Mouse (Mus musculus) hindbrain, postnatal 0 days (tissue): ENCODE data around the gene Pik3c2g. TPM values are rescaled to one million over a fixed set of nuclear protein-coding genes. Genes with fewer than 3 reads are reported as not detected.

Experiments
- ATAC-seq: fragments of 200-750 bp; cut with Nextera tagmentation; 2 replicates; pipeline ENCODE4 v1.8.0; 2017; ENCODE audit warnings: mild to moderate bottlenecking, moderate TSS enrichment, moderate library complexity
- DNase-seq: peaks from one replicate; pipeline ENCODE4 v3.0.0-alpha.2; 2015; ENCODE audit warnings: low spot score
- H3K27ac ChIP-seq: fragments of 300-500 bp; sonication (generic); 2 replicates; pipeline ENCODE4 v1.5.1; 2014; ENCODE audit warnings: mild to moderate bottlenecking
- H3K27me3 ChIP-seq: fragments of 300-500 bp; sonication (generic); 2 replicates; pipeline ENCODE4 v1.6.1; 2014; ENCODE audit warnings: low read length, mixed read lengths; ENCODE audit not compliant: insufficient read depth
- H3K36me3 ChIP-seq: fragments of 300-500 bp; sonication (generic); 2 replicates; pipeline ENCODE4 v1.6.1; 2014; ENCODE audit warnings: low read length, mixed read lengths; ENCODE audit not compliant: insufficient read depth
- H3K4me1 ChIP-seq: fragments of 300-500 bp; sonication (generic); 2 replicates; pipeline ENCODE4 v1.6.1; 2014; ENCODE audit warnings: antibody characterized with exemption, low read length, mixed read lengths; ENCODE audit not compliant: insufficient read depth
- H3K4me2 ChIP-seq: fragments of 300-500 bp; sonication (generic); 2 replicates; pipeline ENCODE4 v1.6.1; 2014; ENCODE audit warnings: low read depth, mild to moderate bottlenecking, low read length, moderate library complexity, mixed read lengths
- H3K4me3 ChIP-seq: fragments of 300-500 bp; sonication (generic); 2 replicates; pipeline ENCODE4 v1.5.1; 2014; ENCODE audit warnings: low read length
- H3K9ac ChIP-seq: fragments of 300-500 bp; sonication (generic); replicated peaks from 2 replicates; pipeline ENCODE4 v1.6.1; 2014; ENCODE audit warnings: mild to moderate bottlenecking, low read length, moderate library complexity, mixed read lengths
- H3K9me3 ChIP-seq: fragments of 300-500 bp; sonication (generic); 2 replicates; pipeline ENCODE4 v1.6.1; 2016; ENCODE audit warnings: low read length, mixed read lengths
- CTCF ChIP-seq: IDR thresholded peaks from 2 replicates; pipeline ENCODE4 v1.5.1; 2016; ENCODE audit warnings: antibody characterized with exemption, control low read depth, low read depth
- WGBS: fragments of 180-500 bp; shearing (Covaris S2); extraction: QIAGEN DNeasy Blood & Tissue Kit; methylation state at CpG from one replicate; pipeline ENCODE4 v1.1.7; 2014; 5-methylcytosine and 5-hydroxymethylcytosine counted together
- polyA plus RNA-seq: library from polyadenylated mRNA; unstranded; fragments of >200 nt; fragmentation: Nextera tagmentation; extraction: Ambion mirVana; gene quantifications from 2 replicates; pipeline ENCODE4 v1.2.1, GENCODE M21; 2015
- total RNA-seq: library from RNA; depleted of rRNA; stranded (reverse); fragments of >200 nt; gene quantifications from 2 replicates; pipeline ENCODE4 v1.2.3, GENCODE M21; 2014

Pik3c2g gene
- total and polyA plus RNA-seq, 2 experiments from 2014 or later: 0.50 to 1.1 TPM

DNA sequence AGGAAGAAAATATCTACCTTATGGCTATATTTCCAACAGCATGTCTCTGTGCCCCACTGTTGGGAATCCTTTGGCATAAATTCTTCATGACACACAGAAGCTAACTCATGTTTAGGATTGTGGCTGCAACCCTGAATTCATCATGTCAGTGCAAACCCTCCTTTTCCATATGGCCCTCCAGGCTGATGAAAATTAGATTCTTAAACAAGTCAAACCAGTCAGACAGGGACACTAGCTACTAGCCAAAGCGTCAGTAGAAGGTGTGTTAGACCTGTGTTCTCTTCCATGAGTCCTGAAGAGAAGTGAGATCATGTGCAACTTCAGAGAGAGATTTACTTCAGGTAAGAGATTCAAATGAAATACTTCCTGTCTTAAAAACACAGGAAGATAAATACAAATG lies 12.2 kb downstream of the Pik3c2g start:
- Histone ChIP-seq H3K9me3 (no peaks in the 10 kb centered on the region), H3K4me3 (no peak overlapping the region), H3K4me1 (no peaks in the 10 kb centered on the region), H3K9ac (no peak overlapping the region), H3K27me3 (no peaks in the 10 kb centered on the region), H3K36me3 (no peaks in the 10 kb centered on the region), H3K4me2 (no peak overlapping the region), H3K27ac (no peak overlapping the region)
- ATAC-seq (no peak), DNase-seq (no peak)
- TF ChIP-seq CTCF: no peak
- 81% methylated on average over 1 of the region's 1 CpGs for WGBS

DNA sequence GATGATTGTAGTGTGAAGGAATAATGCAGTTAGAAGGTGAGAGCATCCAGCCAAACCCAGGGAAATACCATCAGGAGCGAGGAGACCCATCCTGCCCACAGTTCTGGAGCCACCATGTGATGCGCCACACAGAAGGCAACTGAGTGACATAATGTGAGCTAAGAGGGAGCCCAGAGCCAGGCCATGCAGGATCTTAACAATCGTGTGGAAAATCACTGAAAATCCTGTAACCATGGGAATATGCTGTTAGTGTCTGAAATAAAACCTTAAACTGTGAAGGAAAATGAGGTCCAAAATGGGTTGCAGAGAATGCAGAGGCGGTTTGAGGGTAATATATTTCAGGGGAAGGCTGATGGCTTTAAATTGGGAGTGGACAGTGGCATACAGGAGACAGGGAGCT lies 31.8 kb downstream of the Pik3c2g start:
- TF ChIP-seq CTCF: no peak
- no peaks in the 10 kb centered on the region for H3K27me3 ChIP-seq
- H3K27ac ChIP-seq: no peak overlapping the region
- H3K9ac ChIP-seq: no peak overlapping the region
- ATAC-seq: 0 out of 2 replicates have a peak, but pooled peaks have one; percentile 43
- H3K4me3 ChIP-seq: no peak overlapping the region
- no peaks in the 10 kb centered on the region for H3K9me3 ChIP-seq
- H3K36me3 ChIP-seq: no peaks in the 10 kb centered on the region
- 82% methylated on average over 4 of the region's 4 CpGs for WGBS
- DNase-seq: no peak
- no peak overlapping the region for H3K4me2 ChIP-seq
- H3K4me1 ChIP-seq: no peaks in the 10 kb centered on the region

DNA sequence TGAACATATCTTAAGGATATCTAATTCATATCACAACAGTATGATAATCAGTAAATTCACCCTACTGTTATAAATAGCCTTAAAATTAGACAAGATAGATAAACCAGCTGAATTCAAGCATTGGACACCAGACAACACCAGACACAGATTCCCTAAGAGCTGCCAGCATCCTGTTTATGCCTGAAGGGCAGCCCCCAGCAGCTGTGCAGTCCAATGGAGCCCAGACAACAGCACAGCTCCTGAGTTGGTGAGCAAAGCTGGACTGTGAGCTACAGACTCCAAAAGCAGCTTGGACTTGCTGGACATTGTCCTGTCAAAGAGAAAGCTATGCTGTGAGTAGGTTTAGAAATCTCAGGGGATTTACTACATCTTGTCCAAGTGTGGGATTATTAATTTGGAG lies 37.7 kb downstream of the Pik3c2g start:
- Histone ChIP-seq H3K4me2 (no peak overlapping the region), H3K9ac (no peak overlapping the region), H3K9me3 (no peaks in the 10 kb centered on the region), H3K36me3 (no peaks in the 10 kb centered on the region), H3K27me3 (no peaks in the 10 kb centered on the region), H3K27ac (no peak overlapping the region), H3K4me1 (no peaks in the 10 kb centered on the region), H3K4me3 (no peak overlapping the region)
- DNase-seq (no peak), ATAC-seq (no peak)
- no peak for TF ChIP-seq CTCF

DNA sequence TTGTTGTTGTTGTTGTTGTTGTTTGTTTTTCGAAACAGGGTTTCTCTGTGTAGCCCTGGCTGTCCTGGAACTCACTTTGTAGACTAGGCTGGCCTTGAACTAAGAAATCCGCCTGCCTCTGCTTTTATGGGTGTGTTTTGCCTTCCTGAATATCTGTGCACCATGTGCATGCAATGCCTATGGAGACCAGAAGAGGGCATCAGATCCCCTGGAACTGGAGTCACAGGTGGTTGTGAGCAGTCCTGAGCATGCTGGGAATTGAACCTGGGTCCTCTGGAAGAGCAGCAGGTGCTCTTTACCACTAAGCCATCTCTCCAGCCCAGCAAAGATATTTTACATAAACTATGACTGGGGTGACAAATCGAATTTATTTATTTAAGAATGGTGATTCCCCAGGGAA lies 47.5 kb downstream of the Pik3c2g start:
- no peak for TF ChIP-seq CTCF
- no peaks in the 10 kb centered on the region for H3K9me3 ChIP-seq
- WGBS: 87% methylated on average over 3 of the region's 3 CpGs
- H3K4me2 ChIP-seq: no peak overlapping the region
- no peak overlapping the region for H3K9ac ChIP-seq
- no peaks in the 10 kb centered on the region for H3K4me1 ChIP-seq
- H3K36me3 ChIP-seq: no peaks in the 10 kb centered on the region
- ATAC-seq: no peak
- H3K27ac ChIP-seq: no peak overlapping the region
- no peak overlapping the region for H3K4me3 ChIP-seq
- DNase-seq: no peak
- no peaks in the 10 kb centered on the region for H3K27me3 ChIP-seq

DNA sequence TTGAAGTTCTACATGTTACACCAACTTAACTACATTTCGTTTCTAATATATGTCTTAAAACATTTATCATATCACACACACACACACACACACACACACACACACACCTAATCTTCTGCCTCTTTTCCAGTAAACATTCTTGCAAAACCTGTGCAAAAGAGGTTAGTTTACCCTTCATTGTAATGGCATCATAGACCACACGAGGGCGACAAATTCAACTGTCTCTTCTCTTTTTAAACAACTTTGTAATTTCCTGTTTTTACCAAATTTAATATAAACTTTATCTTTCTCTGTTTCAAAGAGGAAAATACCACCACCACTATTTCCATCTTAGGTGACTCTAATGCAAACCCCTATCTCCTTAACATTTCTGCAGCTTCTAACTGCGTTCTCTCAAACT lies 68.4 kb downstream of the Pik3c2g start:
- no peaks in the 10 kb centered on the region for H3K4me1 ChIP-seq
- H3K9ac ChIP-seq: no peak overlapping the region
- no peaks in the 10 kb centered on the region for H3K36me3 ChIP-seq
- WGBS: 35% methylated on average over 4 of the region's 4 CpGs
- no peaks in the 10 kb centered on the region for H3K27me3 ChIP-seq
- no peak overlapping the region for H3K4me2 ChIP-seq
- TF ChIP-seq CTCF: peak; percentile 75
- no peak overlapping the region for H3K4me3 ChIP-seq
- H3K27ac ChIP-seq: no peak overlapping the region
- ATAC-seq (no peak), DNase-seq (peak; percentile 72)
- no peaks in the 10 kb centered on the region for H3K9me3 ChIP-seq

DNA sequence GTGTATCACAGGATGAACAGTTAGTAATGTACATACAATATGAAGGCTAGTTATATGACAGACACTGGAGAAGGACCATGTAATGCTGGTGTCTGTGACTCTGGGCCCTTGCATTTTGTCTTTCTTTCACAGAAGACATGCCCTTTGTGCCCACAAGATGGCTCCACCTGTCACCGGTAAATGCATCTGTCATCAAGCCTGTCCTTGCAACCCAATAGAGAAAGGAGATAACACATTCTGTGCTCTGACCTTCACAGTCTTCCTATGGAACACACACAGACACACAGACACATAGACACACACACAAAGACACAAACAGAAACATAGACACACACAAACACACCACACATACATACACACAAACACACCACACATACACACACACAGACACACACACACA lies 75.4 kb downstream of the Pik3c2g start:
- peak; percentile 68 for ATAC-seq
- no peak overlapping the region for H3K4me2 ChIP-seq
- 29% methylated on average over 1 of the region's 1 CpGs for WGBS
- DNase-seq: peak; percentile 68
- no peak overlapping the region for H3K9ac ChIP-seq
- no peaks in the 10 kb centered on the region for H3K4me1 ChIP-seq
- H3K4me3 ChIP-seq: no peak overlapping the region
- TF ChIP-seq CTCF: peak; percentile 86
- H3K27me3 ChIP-seq: no peaks in the 10 kb centered on the region
- no peak overlapping the region for H3K27ac ChIP-seq
- H3K36me3 ChIP-seq: no peaks in the 10 kb centered on the region
- no peaks in the 10 kb centered on the region for H3K9me3 ChIP-seq

DNA sequence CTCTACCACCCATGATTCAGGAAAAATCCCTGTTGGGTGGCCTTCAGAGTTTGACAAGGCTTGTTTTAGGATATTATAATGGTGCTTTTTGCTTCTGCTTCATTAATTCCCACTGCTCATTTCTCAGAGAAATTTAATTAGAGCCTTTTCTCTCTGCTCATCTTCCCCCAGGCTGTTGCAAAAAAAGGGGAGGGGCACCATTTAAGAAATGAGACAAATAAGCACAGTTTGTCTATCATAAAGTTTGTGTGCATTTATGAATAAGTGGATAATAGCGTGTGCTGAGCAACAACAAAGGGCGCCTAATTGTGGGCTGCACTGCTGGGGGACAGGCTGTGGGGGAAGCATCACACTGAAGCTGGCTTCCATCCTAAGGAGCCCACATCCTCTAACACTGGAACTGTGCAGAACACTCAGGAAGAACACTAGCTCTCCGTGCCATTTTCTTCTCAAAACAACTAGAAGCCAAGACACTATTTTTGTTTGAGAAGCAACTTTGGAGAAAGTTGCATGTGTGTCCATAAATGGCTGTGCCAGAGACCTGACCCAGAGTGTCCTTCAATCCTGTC lies 131.5 kb downstream of the Pik3c2g start:
- 55% methylated on average over 3 of the region's 3 CpGs for WGBS
- no peaks in the 10 kb centered on the region for H3K36me3 ChIP-seq
- no peak for ATAC-seq

More for the DNA sequence above, 131.5 kb downstream of the Pik3c2g start:
- Histone ChIP-seq H3K4me3 (no peak overlapping the region), H3K9ac (no peak overlapping the region), H3K4me2 (no peak overlapping the region), H3K4me1 (no peaks in the 10 kb centered on the region), H3K27me3 (no peaks in the 10 kb centered on the region), H3K27ac (no peak overlapping the region), H3K9me3 (no peaks in the 10 kb centered on the region)
- TF ChIP-seq CTCF: no peak
- peak; percentile 18 for DNase-seq
